Mouse (Mus musculus) heart, adult 2 months (tissue): ENCODE measurements around the gene Tspan5. TPM values are rescaled to one million over a fixed set of nuclear protein-coding genes. Genes with fewer than 3 reads are reported as not detected.

Source experiments
- DNase-seq, 2 experiments: peaks; one replicate each; pipeline ENCODE4 v3.0.0; 2021
- H3K27ac ChIP-seq: fragments of 200-600 bp; 2 replicates; pipeline ENCODE4 v1.8.1; 2022
- H3K27me3 ChIP-seq: fragments of 200-500 bp; 2 replicates; pipeline ENCODE4 v1.6.1; 2012; ENCODE audit warnings: mild to moderate bottlenecking, low read length, inconsistent platforms, mixed read lengths; ENCODE audit not compliant: control insufficient read depth, insufficient read depth
- H3K36me3 ChIP-seq: fragments of 200-500 bp; 2 replicates; pipeline ENCODE4 v1.6.1; 2012; ENCODE audit warnings: low read length, inconsistent platforms; ENCODE audit not compliant: control insufficient read depth, insufficient read depth
- H3K4me1 ChIP-seq: fragments of 200-500 bp; 2 replicates; pipeline ENCODE4 v1.6.1; 2011; ENCODE audit warnings: low read length; ENCODE audit not compliant: control insufficient read depth, insufficient read depth
- H3K4me3 ChIP-seq: fragments of 200-600 bp; 2 replicates; pipeline ENCODE4 v1.8.1; 2022
- H3K79me2 ChIP-seq: fragments of 200-500 bp; replicated peaks from 2 replicates; pipeline ENCODE4 v1.6.1; 2012; ENCODE audit warnings: mild to moderate bottlenecking, inconsistent platforms, low read length, moderate library complexity, mixed read lengths; ENCODE audit not compliant: control insufficient read depth, insufficient read depth
- H3K9ac ChIP-seq: fragments of 200-500 bp; 2 replicates; pipeline ENCODE4 v1.6.1; 2012; ENCODE audit warnings: low read depth, mild to moderate bottlenecking, control low read depth, inconsistent platforms, low read length, mixed read lengths
- CTCF ChIP-seq: fragments of 200-600 bp; IDR thresholded peaks from 2 replicates; pipeline ENCODE4 v1.8.1; 2022; ENCODE audit warnings: antibody characterized with exemption, mild to moderate bottlenecking, moderate library complexity
- EP300 ChIP-seq: fragments of 200-500 bp; IDR thresholded peaks from 2 replicates; pipeline ENCODE4 v1.6.1; 2011; ENCODE audit warnings: low read depth, low read length, control low read depth; ENCODE audit not compliant: insufficient read depth
- POLR2A ChIP-seq: fragments of 200-500 bp; IDR thresholded peaks from 2 replicates; pipeline ENCODE4 v1.6.1; 2011; ENCODE audit warnings: mild to moderate bottlenecking, low read depth, low read length, control low read depth; ENCODE audit not compliant: insufficient read depth
- whole genome bisulfite sequencing: fragments of 180-500 bp; shearing (Covaris S2); methylation state at CpG from one replicate; pipeline ENCODE4 v1.1.7; 2018; 5-methylcytosine and 5-hydroxymethylcytosine counted together
- intact Hi-C: fragments of 180-260 bp; cut with DNase I; formaldehyde crosslinking; loops from one replicate; pipeline ENCODE4 v1.15.1; 2025
- polyA plus RNA-seq: library from polyadenylated mRNA; depleted of rRNA; stranded (reverse); fragments of >200 nt; gene quantifications from 2 replicates; pipeline ENCODE4 v1.2.3, GENCODE M21; 2012
- total RNA-seq, 2 experiments: library from RNA; stranded (reverse); gene quantifications; 2 replicates each; pipeline ENCODE4 v1.2.3; 2021

The Tspan5 gene
- total and polyA plus RNA-seq, 3 experiments = 4.9 to 6.9 (median 5.3) TPM

DNA sequence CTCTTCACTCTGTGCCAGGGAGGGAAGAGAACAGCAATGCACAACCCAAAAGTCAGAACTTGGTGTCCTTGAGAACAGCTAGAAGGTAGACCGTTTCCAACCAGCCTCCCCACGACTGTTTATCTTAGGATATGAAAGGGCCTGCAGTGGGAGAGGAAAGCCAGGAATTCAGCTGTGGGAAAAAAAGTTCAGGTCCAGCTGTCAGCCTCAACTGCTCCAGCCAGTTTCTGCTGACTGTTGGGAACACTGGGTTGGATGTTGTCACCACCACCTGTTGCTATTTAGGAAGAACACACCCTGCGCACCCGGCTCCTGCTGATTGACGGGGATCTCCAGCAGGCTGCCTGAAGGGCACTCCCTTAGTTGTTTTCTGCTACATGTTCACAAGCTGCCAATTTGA, 19.8 kb upstream of the Tspan5 start:
- no peak for TF ChIP-seq POLR2A
- TF ChIP-seq EP300 = no peak
- no peak for TF ChIP-seq CTCF
- Histone ChIP-seq H3K4me1 (no peaks in the 10 kb centered on the region), H3K36me3 (no peaks in the 10 kb centered on the region), H3K27ac (no peak overlapping the region), H3K27me3 (no peaks in the 10 kb centered on the region), H3K4me3 (no peak overlapping the region), H3K9ac (no peak overlapping the region), H3K79me2 (no peaks in the 10 kb centered on the region)
- WGBS = 38% methylated on average over 5 of the region's 5 CpGs
- no peak for DNase-seq
- intact Hi-C loops = no loop called here

GRCm38 (mm10) chr3:138727571-138727970, 14.4 kb upstream of the Tspan5 start:
- H3K79me2 ChIP-seq = no peaks in the 10 kb centered on the region
- WGBS = 42% methylated on average over 8 of the region's 8 CpGs
- H3K9ac ChIP-seq = no peak overlapping the region
- no peak overlapping the region for H3K27ac ChIP-seq
- H3K4me1 ChIP-seq = no peaks in the 10 kb centered on the region
- TF ChIP-seq POLR2A (no peak), CTCF (no peak), EP300 (no peak)
- no peak overlapping the region for H3K4me3 ChIP-seq
- no peak for DNase-seq
- intact Hi-C loops = no loop called here
- H3K36me3 ChIP-seq = no peaks in the 10 kb centered on the region
- no peaks in the 10 kb centered on the region for H3K27me3 ChIP-seq

GRCm38 (mm10) chr3:138728840-138729239, 13.2 kb upstream of the Tspan5 start:
- 87% methylated on average over 3 of the region's 3 CpGs for WGBS
- Histone ChIP-seq H3K4me1 (no peaks in the 10 kb centered on the region), H3K27ac (no peak overlapping the region), H3K9ac (no peak overlapping the region), H3K27me3 (no peaks in the 10 kb centered on the region), H3K4me3 (no peak overlapping the region), H3K79me2 (no peaks in the 10 kb centered on the region), H3K36me3 (no peaks in the 10 kb centered on the region)
- intact Hi-C loops = no loop called here
- no peak for TF ChIP-seq POLR2A
- no peak for DNase-seq

DNA sequence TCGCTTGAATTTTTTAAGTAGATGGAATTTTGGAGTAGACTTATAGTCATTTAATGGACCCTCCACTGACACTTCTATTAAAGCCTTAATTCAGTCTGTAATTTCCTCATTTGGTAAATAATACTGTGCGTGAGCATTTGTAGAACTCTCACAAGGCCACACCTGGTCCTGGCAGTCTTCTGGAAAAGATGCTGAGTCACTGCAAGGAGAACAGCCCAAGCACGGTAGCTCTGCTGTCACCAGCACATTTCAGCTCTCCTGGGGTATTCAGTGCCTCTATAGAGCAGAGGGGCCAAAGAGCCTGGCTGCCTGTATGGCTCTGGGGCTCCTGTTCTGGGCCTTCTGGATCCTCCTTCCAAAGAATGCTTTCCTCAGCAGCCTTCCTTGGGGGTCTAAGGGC, 11.2 kb upstream of the Tspan5 start:
- H3K4me1 ChIP-seq = no peaks in the 10 kb centered on the region

GRCm38 (mm10) chr3:138735760-138736159, 6.2 kb upstream of the Tspan5 start:
- DNase-seq = no peak
- TF ChIP-seq POLR2A (no peak), CTCF (no peak), EP300 (no peak)
- WGBS = 90% methylated on average over 5 of the region's 5 CpGs
- Histone ChIP-seq H3K4me3 (no peak overlapping the region), H3K4me1 (no peaks in the 10 kb centered on the region), H3K36me3 (no peaks in the 10 kb centered on the region), H3K27me3 (no peaks in the 10 kb centered on the region; the same call in 1 of the 2 replicates), H3K9ac (no peak overlapping the region), H3K27ac (no peak overlapping the region), H3K79me2 (no peaks in the 10 kb centered on the region)
- intact Hi-C loops = no loop called here

More for the DNA sequence above, 11.2 kb upstream of the Tspan5 start:
- no peaks in the 10 kb centered on the region for H3K36me3 ChIP-seq
- H3K79me2 ChIP-seq = no peaks in the 10 kb centered on the region
- H3K27ac ChIP-seq = no peak overlapping the region
- no peak for DNase-seq
- H3K9ac ChIP-seq = no peak overlapping the region
- no peak overlapping the region for H3K4me3 ChIP-seq
- WGBS = 75% methylated on average over 3 of the region's 3 CpGs
- H3K27me3 ChIP-seq = no peaks in the 10 kb centered on the region
- intact Hi-C loops = no loop called here
- TF ChIP-seq EP300 (no peak), CTCF (no peak), POLR2A (no peak)

DNA sequence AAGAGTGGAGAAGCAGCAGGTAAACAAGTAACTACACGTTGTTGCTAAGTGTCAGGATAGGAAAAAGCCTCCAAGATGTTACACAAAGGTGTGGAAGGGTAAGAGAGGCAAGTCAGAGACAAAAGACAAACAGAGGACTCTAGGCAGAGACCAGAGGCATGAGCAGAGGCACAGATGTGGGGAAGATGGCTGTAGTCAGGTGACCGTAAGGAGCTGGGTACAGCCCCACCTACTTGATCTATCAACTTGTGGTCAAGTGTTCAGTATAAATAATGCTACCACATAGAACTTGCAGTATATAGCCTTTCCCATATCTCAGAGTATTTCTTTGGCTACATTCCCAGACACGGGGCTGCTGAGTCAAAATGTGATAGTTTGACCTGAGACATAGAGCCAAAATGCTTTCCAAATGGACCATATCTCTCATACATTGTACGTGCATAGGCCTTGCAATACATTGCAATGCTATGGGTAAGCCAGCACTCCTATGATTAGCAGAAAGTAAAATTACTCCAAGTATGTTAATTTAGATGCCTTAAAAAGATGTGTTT, 2.8 kb upstream of the Tspan5 start:
- no peaks in the 10 kb centered on the region for H3K36me3 ChIP-seq
- WGBS = 62% methylated on average over 4 of the region's 4 CpGs
- no peaks in the 10 kb centered on the region; the same call in 1 of the 2 replicates for H3K27me3 ChIP-seq

More for the DNA sequence above, 2.8 kb upstream of the Tspan5 start:
- H3K27ac ChIP-seq = no peak overlapping the region
- no peak overlapping the region for H3K9ac ChIP-seq
- H3K4me1 ChIP-seq = no peaks in the 10 kb centered on the region
- no peaks in the 10 kb centered on the region for H3K79me2 ChIP-seq
- intact Hi-C loops = no loop called here
- DNase-seq = no peak
- no peak for TF ChIP-seq CTCF
- no peak for TF ChIP-seq POLR2A
- H3K4me3 ChIP-seq = no peak overlapping the region
